Mouse (Mus musculus): ENCODE data around the gene Chrnb4. TPM values are rescaled to one million over a fixed set of nuclear protein-coding genes. Genes with fewer than 3 reads are reported as not detected.

Gene Chrnb4
- polyA plus RNA-seq, 1 experiment from 2014 or later: 0.77 TPM

DNA sequence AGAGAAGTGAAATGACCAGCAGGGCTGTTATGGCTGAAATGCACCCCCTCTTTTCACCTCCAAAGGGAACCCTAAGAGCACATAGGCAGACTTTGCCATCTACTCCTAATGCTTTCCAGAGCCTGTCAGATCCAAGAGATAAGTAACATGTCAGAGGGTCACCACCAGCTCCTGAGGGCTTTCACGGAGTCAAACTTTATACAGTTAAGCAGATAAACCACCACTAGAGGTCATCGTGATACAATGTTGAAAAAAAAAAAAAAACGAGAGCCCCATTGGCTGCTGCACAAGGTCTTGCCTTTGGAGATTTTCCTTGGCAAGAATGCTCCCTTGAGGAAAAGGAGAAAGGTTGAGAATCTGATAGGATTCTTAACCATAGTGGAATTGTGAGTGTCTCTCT, 1.8 kb downstream of the Chrnb4 start:
- no peak overlapping the region for H3K4me3 ChIP-seq (replicated peaks)
- no peaks in the 10 kb centered on the region; the same call in 1 of the 2 replicates for H3K27me3 ChIP-seq (replicated peaks)
- H3K4me1 ChIP-seq: peaks cover 10% of the 10 kb centered on the region
- no peak overlapping the region for H3K4me2 ChIP-seq
- no peaks in the 10 kb centered on the region for H3K36me3 ChIP-seq
- H3K9me3 ChIP-seq (replicated peaks): no peaks in the 10 kb centered on the region
- no peak overlapping the region for H3K9ac ChIP-seq (replicated peaks)
- no peak overlapping the region for H3K27ac ChIP-seq (replicated peaks)
- WGBS: under 1% methylated on average over 3 of the region's 3 CpGs
- no peak for ATAC-seq (ENCODE audit: low FRiP score)

- Histone ChIP-seq H3K9me3 (replicated peaks) (no peaks in the 10 kb centered on the region), H3K36me3 (no peaks in the 10 kb centered on the region), H3K4me2 (no peak overlapping the region), H3K9ac (replicated peaks) (no peak overlapping the region), H3K27me3 (replicated peaks) (no peaks in the 10 kb centered on the region; the same call in 1 of the 2 replicates), H3K27ac (replicated peaks) (no peak overlapping the region), H3K4me3 (replicated peaks) (no peak overlapping the region), H3K4me1 (peaks cover 10% of the 10 kb centered on the region)
- WGBS: 80% methylated on average over 2 of the region's 2 CpGs
- no peak for ATAC-seq (ENCODE audit: low FRiP score)
Observed at GRCm38 (mm10) chr9:55045001-55045400, 3.6 kb downstream of the Chrnb4 start.

DNA sequence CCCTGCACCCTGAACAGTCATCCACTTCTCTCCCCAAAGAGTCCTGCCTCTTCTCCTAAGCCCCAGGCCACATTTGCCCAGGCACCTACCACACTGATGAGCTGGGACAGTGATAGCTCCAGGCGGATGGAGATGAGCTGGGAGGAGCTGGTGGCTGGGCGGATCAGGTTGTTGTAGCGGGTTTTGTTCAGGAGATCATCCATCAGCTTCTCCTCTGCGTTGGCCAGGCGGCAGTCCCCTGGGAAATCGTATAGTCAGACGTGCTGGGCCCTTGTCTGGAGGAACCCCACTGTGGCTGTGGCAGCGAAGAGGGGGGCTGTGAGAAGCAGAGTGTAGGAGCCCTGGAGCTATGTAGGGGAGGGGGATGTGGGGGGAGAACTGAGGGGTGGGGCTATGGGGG, 4.9 kb downstream of the Chrnb4 start:
- no peaks in the 10 kb centered on the region for H3K36me3 ChIP-seq
- WGBS: 8% methylated on average over 8 of the region's 8 CpGs
- H3K27me3 ChIP-seq (replicated peaks): no peaks in the 10 kb centered on the region; the same call in 1 of the 2 replicates
- no peak overlapping the region for H3K4me3 ChIP-seq (replicated peaks)
- no peak for ATAC-seq (ENCODE audit: low FRiP score)
- no peak overlapping the region for H3K9ac ChIP-seq (replicated peaks)
- H3K27ac ChIP-seq (replicated peaks): no peak overlapping the region
- 0 out of 2 replicates have a peak overlapping the region, but pooled peaks have one; percentile 9 for H3K4me2 ChIP-seq
- no peaks in the 10 kb centered on the region for H3K9me3 ChIP-seq (replicated peaks)
- peaks cover 8% of the 10 kb centered on the region for H3K4me1 ChIP-seq

DNA sequence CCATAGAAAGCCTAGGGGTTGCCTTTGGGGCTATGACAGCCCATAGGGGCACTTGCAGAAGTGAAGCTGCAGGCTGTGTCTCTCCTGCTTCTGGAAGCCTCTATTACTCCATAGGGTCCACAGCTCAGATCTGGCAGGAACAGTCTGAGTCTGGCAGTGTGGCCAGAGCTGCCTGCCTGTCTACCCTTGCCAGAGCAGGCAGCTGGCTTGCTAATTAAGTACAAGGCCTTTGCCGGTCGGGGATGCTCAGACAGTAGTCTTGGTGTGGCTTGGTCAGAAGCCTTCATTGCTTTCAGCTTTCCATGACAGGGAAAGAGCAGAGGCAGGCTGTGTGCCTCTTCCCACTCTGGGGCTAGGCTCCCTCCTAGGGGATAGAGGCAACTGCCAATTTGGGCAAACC, 7.2 kb downstream of the Chrnb4 start:
- H3K9ac ChIP-seq (replicated peaks): no peak overlapping the region
- H3K4me3 ChIP-seq (replicated peaks): no peak overlapping the region
- H3K36me3 ChIP-seq: no peaks in the 10 kb centered on the region
- no peak overlapping the region for H3K27ac ChIP-seq (replicated peaks)
- 54% methylated on average over 2 of the region's 2 CpGs for WGBS
- no peaks in the 10 kb centered on the region for H3K4me1 ChIP-seq
- H3K9me3 ChIP-seq (replicated peaks): no peaks in the 10 kb centered on the region
- H3K27me3 ChIP-seq (replicated peaks): no peaks in the 10 kb centered on the region; the same call in 1 of the 2 replicates
- no peak for ATAC-seq (ENCODE audit: low FRiP score)
- no peak overlapping the region for H3K4me2 ChIP-seq

DNA sequence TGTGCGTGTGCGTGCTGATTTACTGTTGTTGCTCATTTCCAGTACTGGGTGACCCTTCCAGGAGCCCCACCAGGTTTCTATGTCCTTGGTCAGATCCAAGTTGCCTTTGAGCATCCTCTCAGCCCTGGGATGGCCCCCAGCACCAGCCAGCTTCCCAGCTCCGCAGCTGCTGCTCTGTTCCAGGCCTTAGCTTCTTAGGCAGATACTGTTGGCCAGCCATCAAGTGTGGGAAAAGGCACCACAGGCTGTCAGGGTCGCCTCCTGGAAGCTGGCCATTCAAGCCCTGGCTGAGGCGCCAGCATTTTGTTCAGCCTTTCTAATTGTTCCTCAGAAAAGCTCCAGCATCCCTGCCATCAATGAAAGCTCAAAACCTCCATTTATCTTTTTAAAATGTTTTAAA, 8.6 kb downstream of the Chrnb4 start:
- Histone ChIP-seq H3K4me1 (no peaks in the 10 kb centered on the region), H3K4me3 (replicated peaks) (no peak overlapping the region), H3K9ac (replicated peaks) (no peak overlapping the region), H3K9me3 (replicated peaks) (no peaks in the 10 kb centered on the region), H3K27me3 (replicated peaks) (no peaks in the 10 kb centered on the region), H3K27ac (replicated peaks) (no peak overlapping the region), H3K4me2 (no peak overlapping the region), H3K36me3 (no peaks in the 10 kb centered on the region)
- ATAC-seq (ENCODE audit: low FRiP score): no peak
- 68% methylated on average over 5 of the region's 5 CpGs for WGBS

DNA sequence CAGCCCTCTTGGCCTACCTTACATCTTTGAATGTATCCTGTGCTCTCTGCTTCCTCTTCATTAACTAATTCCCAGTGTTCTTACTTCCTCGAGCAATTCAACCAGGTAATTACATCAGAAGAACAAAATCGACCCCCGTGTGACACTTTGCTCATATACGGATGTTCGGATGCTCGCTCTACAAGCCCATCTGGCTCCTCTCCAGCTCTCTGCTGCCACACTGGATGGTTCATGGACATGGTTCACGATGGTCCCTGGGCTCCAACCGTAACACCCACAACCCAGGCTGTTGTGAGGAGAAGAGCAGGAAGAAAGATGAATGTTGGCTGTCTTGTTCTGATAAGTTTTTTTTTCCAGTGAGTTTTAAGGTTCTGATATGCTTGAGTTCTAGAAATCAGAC, 9.6 kb downstream of the Chrnb4 start:
- WGBS: 64% methylated on average over 8 of the region's 8 CpGs
- no peak for ATAC-seq (ENCODE audit: low FRiP score)

DNA sequence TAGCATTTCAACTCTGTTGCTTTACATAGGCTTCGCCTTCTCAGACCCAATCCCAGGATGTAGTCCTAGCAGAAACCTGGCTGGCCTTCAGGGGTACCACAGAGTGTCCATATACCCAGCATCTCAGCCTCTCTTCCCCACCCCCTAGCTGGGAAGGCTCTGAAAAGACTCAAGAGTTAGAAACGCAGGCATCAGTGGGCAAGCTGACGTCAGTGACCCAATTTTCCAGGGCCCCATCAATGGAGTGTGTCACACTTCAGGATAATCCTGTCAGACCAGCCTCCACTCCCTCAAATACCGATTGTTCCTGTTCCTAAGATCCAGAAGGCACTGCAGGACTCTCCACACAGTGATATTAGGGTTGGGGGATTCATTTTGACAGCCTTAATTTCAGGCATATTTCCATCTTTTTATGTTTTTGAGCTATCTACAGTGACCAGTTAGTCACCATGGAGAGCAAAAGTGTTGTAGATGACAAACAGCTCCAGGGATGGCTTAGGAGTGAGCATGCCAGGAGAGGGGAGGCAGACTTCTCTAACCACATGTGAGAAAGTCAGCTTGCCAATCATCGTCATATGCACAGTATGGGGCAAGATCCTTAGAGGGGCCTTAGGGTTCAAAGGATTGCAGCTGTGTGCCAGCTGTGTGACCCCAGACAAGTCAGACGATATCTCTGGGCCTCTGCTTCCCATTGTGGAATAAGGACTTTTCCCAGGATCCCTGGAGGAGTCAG, 17.0 kb downstream of the Chrnb4 start:
- 66% methylated on average over 6 of the region's 6 CpGs for WGBS

More for the DNA sequence above, 9.6 kb downstream of the Chrnb4 start:
- H3K4me1 ChIP-seq: no peaks in the 10 kb centered on the region
- no peak overlapping the region for H3K9ac ChIP-seq (replicated peaks)
- H3K4me3 ChIP-seq (replicated peaks): no peak overlapping the region
- H3K27me3 ChIP-seq (replicated peaks): no peaks in the 10 kb centered on the region
- no peak overlapping the region for H3K4me2 ChIP-seq
- no peaks in the 10 kb centered on the region for H3K9me3 ChIP-seq (replicated peaks)
- no peak overlapping the region for H3K27ac ChIP-seq (replicated peaks)
- no peaks in the 10 kb centered on the region for H3K36me3 ChIP-seq

GRCm38 (mm10) chr9:55026275-55026663, 22.3 kb downstream of the Chrnb4 start, which contains the start of gene Chrna3:
TSS of gene Chrna3 (minus strand) at chr9:55026562.
- 1% methylated on average over 39 of the region's 39 CpGs for WGBS
- H3K9ac ChIP-seq (replicated peaks): peak within 1 kb of the TSS; percentile 49
- peak; percentile 72 for ATAC-seq (ENCODE audit: low FRiP score)
- H3K36me3 ChIP-seq: no peaks in the 10 kb centered on the region
- H3K27me3 ChIP-seq (replicated peaks): peaks cover 7% of the 10 kb centered on the region; the same call in 1 of the 2 replicates
- no peaks in the 10 kb centered on the region for H3K9me3 ChIP-seq (replicated peaks)
- peak within 1 kb of the TSS; percentile 65 for H3K4me2 ChIP-seq
- H3K4me3 ChIP-seq (replicated peaks): peak within 1 kb of the TSS; percentile 46
- H3K4me1 ChIP-seq: peaks cover 24% of the 10 kb centered on the region
- peak within 1 kb of the TSS; percentile 46 for H3K27ac ChIP-seq (replicated peaks)

More for the DNA sequence above, 17.0 kb downstream of the Chrnb4 start:
- H3K36me3 ChIP-seq: no peaks in the 10 kb centered on the region
- ATAC-seq (ENCODE audit: low FRiP score): no peak
- H3K27ac ChIP-seq (replicated peaks): no peak overlapping the region
- H3K4me2 ChIP-seq: no peak overlapping the region
- no peak overlapping the region for H3K9ac ChIP-seq (replicated peaks)
- H3K9me3 ChIP-seq (replicated peaks): no peaks in the 10 kb centered on the region
- H3K27me3 ChIP-seq (replicated peaks): no peaks in the 10 kb centered on the region
- H3K4me1 ChIP-seq: peaks cover 7% of the 10 kb centered on the region
- no peak overlapping the region for H3K4me3 ChIP-seq (replicated peaks)

- H3K9me3 ChIP-seq (replicated peaks): no peaks in the 10 kb centered on the region
- ATAC-seq (ENCODE audit: low FRiP score): peak; percentile 68
- peak overlapping the region; percentile 46 for H3K27ac ChIP-seq (replicated peaks)
- H3K36me3 ChIP-seq: no peaks in the 10 kb centered on the region
- peak overlapping the region; percentile 65 for H3K4me2 ChIP-seq
- peak overlapping the region; percentile 46 for H3K4me3 ChIP-seq (replicated peaks)
- peak overlapping the region; percentile 49 for H3K9ac ChIP-seq (replicated peaks)
- peaks cover 7% of the 10 kb centered on the region; the same call in 1 of the 2 replicates for H3K27me3 ChIP-seq (replicated peaks)
- 5% methylated on average over 38 of the region's 38 CpGs for WGBS
- peaks cover 24% of the 10 kb centered on the region for H3K4me1 ChIP-seq
Observed at GRCm38 (mm10) chr9:55025534-55026274, 22.9 kb downstream of the Chrnb4 start.

DNA sequence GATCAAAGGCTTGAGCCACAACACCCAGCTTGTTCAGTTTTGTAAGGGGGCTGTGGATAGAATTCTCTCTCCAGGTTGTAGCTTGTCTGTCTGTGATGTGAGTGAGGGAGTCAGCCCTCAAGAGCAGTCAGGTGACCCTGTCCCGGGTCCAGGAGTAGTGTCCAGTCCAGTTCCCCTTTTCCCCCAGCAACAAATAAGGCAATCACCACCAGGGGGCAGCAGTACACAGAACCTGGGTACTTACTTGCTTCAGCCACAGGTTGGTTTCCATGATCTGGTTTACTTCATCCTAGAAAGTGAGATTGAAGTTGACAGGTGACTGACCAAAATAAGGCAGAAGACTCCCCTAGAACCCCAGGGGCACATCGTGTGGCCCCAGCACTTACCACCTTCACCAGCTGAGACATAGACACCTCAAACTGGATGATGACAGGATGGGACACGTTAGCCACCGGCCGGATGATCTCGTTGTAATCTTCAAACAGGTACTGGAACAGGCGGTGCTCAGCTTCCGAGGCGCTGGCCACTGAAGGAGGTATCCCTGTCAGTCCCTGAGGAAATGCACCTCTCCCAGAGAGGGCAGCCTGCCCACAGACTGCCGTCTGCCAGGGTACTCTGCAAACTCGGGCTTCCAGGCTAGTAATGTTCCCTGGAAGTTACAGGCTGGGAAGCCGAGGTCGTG, 24.5 kb downstream of the Chrnb4 start:
- WGBS: 46% methylated on average over 13 of the region's 13 CpGs
- Histone ChIP-seq H3K36me3 (no peaks in the 10 kb centered on the region), H3K4me1 (peaks cover 24% of the 10 kb centered on the region), H3K27me3 (replicated peaks) (peaks cover 7% of the 10 kb centered on the region; the same call in 1 of the 2 replicates), H3K4me3 (replicated peaks) (no peak overlapping the region), H3K9ac (replicated peaks) (no peak overlapping the region), H3K4me2 (no peak overlapping the region), H3K9me3 (replicated peaks) (no peaks in the 10 kb centered on the region), H3K27ac (replicated peaks) (no peak overlapping the region)
- no peak for ATAC-seq (ENCODE audit: low FRiP score)

DNA sequence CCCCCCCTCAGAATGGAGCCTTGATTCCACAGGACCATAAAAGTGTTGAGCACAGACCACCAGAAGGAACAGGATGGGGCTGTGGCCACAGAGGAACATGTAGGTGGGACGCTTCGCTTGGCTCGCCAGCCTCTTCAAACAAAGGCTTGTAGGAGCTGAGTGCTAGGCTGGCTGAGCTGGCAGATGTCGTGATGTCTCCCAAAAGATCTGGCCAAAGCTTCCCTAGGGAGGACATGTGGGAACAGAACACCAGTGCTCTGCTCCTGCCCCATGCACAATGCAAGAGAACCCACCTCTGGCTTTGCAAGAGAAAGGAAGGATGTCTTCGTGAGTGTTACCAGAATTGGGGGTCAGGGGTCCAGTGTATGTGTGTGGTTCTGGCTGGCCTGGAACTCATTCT, 25.3 kb downstream of the Chrnb4 start:
- H3K4me3 ChIP-seq (replicated peaks): no peak overlapping the region
- no peak overlapping the region for H3K9ac ChIP-seq (replicated peaks)
- H3K4me1 ChIP-seq: peaks cover 24% of the 10 kb centered on the region
- no peaks in the 10 kb centered on the region for H3K9me3 ChIP-seq (replicated peaks)
- H3K36me3 ChIP-seq: no peaks in the 10 kb centered on the region
- 77% methylated on average over 5 of the region's 5 CpGs for WGBS
- no peak overlapping the region for H3K4me2 ChIP-seq
- H3K27ac ChIP-seq (replicated peaks): no peak overlapping the region
- ATAC-seq (ENCODE audit: low FRiP score): no peak
- peaks cover 7% of the 10 kb centered on the region; the same call in 1 of the 2 replicates for H3K27me3 ChIP-seq (replicated peaks)
